Mouse (Mus musculus): ENCODE measurements around the gene Zdhhc24. TPM values are rescaled to one million over a fixed set of nuclear protein-coding genes. Genes with fewer than 3 reads are reported as not detected.

Gene Zdhhc24
- total RNA-seq, 4 experiments from 2014 or later = 25.1 to 32.1 (median 25.6) TPM

- no peak for DNase-seq (ENCODE audit: low spot score in 2 of 2)
These were observed 1.7 kb upstream of the Zdhhc24 start for GRCm38 (mm10) chr19:4876755-4877154.

DNA sequence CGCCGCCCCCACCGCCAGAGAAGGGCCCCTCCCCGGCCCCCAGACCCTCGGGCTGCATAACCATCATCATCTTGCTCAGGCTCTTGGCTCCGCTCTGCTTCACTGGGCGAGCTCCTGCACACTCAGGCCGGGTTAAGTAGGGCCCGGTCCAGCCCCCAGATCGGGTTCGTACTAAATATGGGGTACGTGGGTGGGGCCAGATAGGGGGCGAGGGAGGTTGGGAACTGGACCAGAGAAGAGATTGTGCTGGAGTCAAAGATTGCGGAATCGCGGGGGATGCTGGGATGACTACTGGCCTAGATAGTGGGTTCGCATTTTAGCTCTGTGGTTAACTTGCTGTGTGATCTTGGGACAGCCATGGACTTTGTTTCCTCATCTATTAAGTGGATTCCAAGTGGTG lies 683 bp upstream of the Zdhhc24 start, which contains the start of gene Actn3:
Gene Actn3, minus strand, starts transcription at position 125 of the 400 bp plus-strand sequence.
- DNase-seq (ENCODE audit: low spot score in 2 of 2) = no peak

DNA sequence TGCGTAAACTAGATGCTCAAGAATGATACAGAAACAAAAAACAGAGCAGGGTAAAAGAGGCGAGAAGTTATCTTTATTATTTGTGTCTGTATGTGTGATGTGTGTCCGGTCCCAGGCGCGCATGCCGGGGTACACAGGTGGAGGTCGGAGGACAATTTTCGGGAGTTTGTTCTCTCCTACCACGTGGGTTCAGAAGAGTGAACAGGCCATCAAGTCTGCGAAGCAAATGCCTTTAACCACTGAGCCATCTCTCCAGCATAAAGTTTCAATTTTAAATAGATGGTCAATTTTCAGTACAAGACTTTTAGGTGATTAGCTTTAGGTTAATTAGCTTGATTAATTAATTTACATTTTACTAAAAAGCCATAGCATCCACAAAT lies 846 bp downstream of the Zdhhc24 start:
- no peak for DNase-seq (ENCODE audit: low spot score in 2 of 2)

GRCm38 (mm10) chr19:4883961-4884360 lies 5.5 kb downstream of the Zdhhc24 start:
- no peak for DNase-seq (ENCODE audit: low spot score in 2 of 2)

GRCm38 (mm10) chr19:4889791-4890190 lies 11.3 kb downstream of the Zdhhc24 start:
- DNase-seq (ENCODE audit: low spot score in 2 of 2) = no peak

- DNase-seq (ENCODE audit: low spot score in 2 of 2) = no peak
These were observed 13.3 kb downstream of the Zdhhc24 start for GRCm38 (mm10) chr19:4891798-4892197.

DNA sequence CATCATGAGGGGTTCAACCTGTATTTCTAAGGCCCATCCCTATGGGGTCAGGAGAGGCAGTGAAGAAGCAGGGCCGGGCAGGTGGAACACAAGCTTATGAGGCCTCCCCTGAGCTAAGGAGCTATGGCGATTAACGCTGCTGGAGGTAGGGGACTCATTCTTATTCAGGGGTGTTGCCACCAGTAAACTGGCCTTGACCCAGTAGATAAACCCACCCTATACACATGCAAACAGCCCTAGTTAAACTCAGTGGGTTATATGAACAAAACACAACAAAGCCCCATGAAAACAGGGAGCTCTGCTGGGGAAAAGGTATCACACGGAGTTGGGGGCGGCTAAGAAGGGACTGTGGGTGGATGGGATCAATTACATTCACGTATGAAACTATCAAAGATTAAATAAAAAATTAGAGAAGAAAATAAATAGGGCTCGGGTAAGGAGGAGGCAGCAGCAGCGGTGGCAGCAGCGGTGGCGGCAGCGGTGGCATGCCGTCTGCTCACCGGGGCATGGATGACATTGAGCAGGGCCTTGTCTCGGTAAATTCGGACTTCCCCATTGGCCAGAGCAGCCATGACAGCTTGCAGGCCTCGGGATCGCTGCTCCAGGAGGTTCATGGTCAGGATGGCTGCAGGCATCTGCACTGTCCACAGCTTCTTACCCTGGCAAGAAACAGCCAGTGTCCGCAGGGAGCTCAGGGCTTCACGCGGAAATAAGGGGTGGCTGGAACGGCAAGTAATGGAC lies 18.5 kb downstream of the Zdhhc24 start:
- no peak for DNase-seq (ENCODE audit: low spot score in 2 of 2)

GRCm38 (mm10) chr19:4898972-4899371 lies 20.5 kb downstream of the Zdhhc24 start:
- DNase-seq (ENCODE audit: low spot score in 2 of 2) = no peak

DNA sequence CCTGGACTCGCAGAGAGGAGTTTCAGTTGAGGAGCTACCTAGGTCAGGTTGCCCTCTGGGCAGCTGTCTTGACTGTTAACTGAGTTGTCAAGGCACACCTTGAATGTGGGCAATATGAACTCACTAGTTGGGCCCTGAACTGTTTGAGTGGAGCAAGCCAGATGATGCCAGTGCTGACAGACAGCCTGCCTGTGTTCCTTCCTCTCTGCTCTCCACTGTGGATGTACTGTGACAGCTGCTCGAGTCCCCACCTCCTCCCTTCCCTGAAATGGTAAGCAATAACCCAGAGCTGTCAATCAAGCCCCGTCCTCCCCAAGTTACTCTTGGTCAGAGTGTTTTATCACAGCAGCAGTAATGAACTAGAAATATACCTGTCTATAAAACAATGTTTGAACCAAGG lies 21.4 kb downstream of the Zdhhc24 start:
- DNase-seq (ENCODE audit: low spot score in 2 of 2) = no peak

GRCm38 (mm10) chr19:4905979-4906794 lies 27.7 kb downstream of the Zdhhc24 start, which contains the start of gene Bbs1:
Gene Bbs1 (minus strand): TSS chr19:4906628.
- peak; percentile 64 to 79 for DNase-seq (ENCODE audit: low spot score in 2 of 2)

GRCm38 (mm10) chr19:4908107-4908506 lies 29.6 kb downstream of the Zdhhc24 start:
- DNase-seq (ENCODE audit: low spot score in 2 of 2) = no peak

DNA sequence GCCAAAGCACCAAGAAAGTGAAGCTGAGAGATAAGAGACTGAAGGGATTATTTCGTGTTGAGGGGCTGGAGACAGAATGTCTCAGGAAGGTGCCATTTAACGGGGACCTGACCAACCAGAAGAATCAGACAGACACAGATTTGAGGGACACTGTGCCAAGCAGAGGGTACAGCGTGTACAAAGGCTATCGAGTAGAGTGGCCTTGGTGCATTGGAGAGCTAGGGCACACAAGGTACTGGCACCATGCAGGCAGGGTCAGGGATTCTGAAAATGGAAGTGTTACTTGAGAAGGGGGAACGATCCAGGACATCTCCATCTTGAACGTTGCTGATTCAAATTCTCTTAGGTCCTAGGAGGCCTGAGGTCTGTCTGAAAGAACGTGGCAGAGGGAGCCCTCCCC lies 30.9 kb downstream of the Zdhhc24 start:
- no peak for DNase-seq (ENCODE audit: low spot score in 2 of 2)

- no peak for DNase-seq (ENCODE audit: low spot score in 2 of 2)
These were observed 37.6 kb downstream of the Zdhhc24 start for GRCm38 (mm10) chr19:4915924-4916603.

GRCm38 (mm10) chr19:4916827-4917226 lies 38.4 kb downstream of the Zdhhc24 start:
- DNase-seq (ENCODE audit: low spot score in 2 of 2) = no peak

DNA sequence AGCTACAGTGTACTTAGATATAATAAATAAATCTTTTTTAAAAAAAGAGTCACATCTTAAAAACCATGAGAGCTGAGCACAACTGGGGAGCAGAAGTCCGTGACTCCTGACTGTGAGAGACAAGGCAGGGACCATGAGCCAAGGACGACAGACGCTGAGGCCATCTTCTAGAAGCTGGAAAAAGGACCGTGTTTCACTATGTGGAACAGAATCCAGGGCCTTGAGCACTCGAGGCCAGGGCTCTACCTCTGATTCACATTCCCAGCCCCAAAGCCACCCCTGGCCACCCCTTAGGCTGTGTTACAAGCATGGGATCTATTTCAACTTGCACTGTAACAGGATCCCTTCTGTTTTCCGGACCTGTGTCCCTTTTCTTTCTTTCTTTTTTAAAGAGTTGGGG lies 41.2 kb downstream of the Zdhhc24 start:
- DNase-seq (ENCODE audit: low spot score in 2 of 2) = no peak

DNA sequence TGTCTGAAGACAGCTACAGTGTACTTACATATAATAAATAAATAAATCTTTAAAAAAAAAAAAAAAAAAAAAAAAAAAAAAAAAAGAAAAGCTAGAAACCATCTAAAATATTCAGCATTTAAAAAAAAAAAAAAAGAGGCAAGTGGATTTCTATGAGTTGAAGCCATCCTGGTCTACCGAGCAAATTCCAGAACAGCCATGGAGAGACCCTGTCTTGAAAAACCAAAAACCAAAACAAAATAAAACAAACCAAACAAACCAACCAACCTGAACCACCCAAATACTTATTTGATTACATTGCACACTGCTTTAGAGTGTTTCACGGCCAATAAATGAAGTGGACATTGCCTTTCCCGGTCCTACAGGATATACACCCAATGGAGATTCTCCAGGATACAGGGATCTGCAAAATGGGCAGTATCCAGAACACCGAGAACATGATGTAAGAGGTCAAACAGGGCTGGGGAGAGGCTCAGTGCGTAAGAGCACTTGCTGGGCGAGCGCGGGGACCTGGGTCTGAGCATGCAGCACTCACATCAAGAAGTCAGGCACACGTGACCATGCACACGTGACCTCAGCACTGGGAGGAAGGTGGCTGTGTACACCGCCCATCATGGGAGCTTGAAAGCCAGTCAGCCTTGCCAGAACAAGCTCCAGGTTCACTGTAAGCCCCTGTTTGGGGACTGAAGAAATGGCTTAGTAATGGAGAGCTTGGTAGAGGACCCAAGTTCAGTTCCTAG lies 46.8 kb downstream of the Zdhhc24 start:
- no peak for DNase-seq (ENCODE audit: low spot score in 2 of 2)

DNA sequence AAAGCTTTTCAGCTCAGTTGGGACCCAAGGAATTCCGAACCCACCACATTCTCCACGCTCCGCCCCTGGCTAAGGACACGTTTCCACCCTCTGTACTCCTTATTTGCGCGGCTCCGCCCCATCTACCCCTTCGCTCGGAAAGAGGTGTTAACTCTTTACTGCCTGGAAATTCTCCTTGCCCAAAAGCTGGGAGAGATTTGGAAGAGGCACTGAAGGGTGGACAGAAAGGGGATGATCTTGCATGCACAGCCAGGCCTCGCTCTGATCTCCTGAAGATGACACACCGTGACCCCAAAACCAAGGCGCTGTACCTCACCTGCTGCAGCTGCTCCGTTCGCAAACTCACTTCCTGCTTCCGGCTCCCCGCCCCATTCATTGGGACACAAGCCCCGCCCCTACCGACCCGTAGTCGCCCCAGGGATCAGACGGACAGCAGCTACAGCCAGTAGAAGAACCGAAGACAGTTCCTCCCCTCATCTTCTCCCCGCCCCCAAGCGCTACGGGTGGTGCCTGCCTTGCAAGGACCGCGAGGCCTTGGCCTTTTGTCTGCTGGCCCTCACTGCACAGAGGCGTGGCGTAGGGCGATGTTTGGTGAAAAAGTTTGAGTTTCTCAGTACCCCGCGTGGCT lies 49.5 kb downstream of the Zdhhc24 start, which contains the start of gene Dpp3:
Gene Dpp3, minus strand, starts transcription at position 384 of the 628 bp plus-strand sequence.
- peak; percentile 97 to 98 for DNase-seq (ENCODE audit: low spot score in 2 of 2)

GRCm38 (mm10) chr19:4928781-4929180 lies 50.3 kb downstream of the Zdhhc24 start:
- no peak for DNase-seq (ENCODE audit: low spot score in 2 of 2)
